Mouse (Mus musculus): Measurements from ENCODE around the gene Slc6a13. TPM values are rescaled to one million over a fixed set of nuclear protein-coding genes. Genes with fewer than 3 reads are reported as not detected.

The Slc6a13 gene
- polyA plus RNA-seq, 1 experiment, result 1.5 TPM

GRCm38 (mm10) chr6:121337770-121338518 is 37.9 kb downstream of the Slc6a13 start:
- no peaks in the 10 kb centered on the region for H3K27me3 ChIP-seq (ENCODE audit: control insufficient read depth, insufficient read depth, low read length)
- WGBS, result 32% methylated on average over 3 of the region's 3 CpGs
- TF ChIP-seq POLR2A (IDR thresholded peaks at IDR 0.05; ENCODE audit: low read depth, low read length) (no peak), CTCF (IDR thresholded peaks at IDR 0.05; ENCODE audit: extremely low read depth, insufficient read depth, insufficient read length, insufficient replicate concordance) (peak; percentile 69; the same call in 1 of the 2 replicates)
- H3K36me3 ChIP-seq (ENCODE audit: control insufficient read depth, insufficient read depth, low read length), result no peaks in the 10 kb centered on the region
- DNase-seq (ENCODE audit: low read depth in 1 of 2, low spot score in 2 of 2), result peak; percentile 64 to 66
- peaks cover 6% of the 10 kb centered on the region; the same call in 1 of the 2 replicates for H3K4me1 ChIP-seq (ENCODE audit: control insufficient read depth, insufficient read depth, insufficient read length)
- H3K4me3 ChIP-seq (ENCODE audit: extremely low read depth, insufficient read depth, insufficient read length), result no peak overlapping the region
- no peak overlapping the region for H3K27ac ChIP-seq (ENCODE audit: insufficient read depth, low read length)

GRCm38 (mm10) chr6:121338519-121338896 is 38.5 kb downstream of the Slc6a13 start:
- Histone ChIP-seq H3K4me1 (ENCODE audit: control insufficient read depth, insufficient read depth, insufficient read length) (peaks cover 6% of the 10 kb centered on the region; the same call in 1 of the 2 replicates), H3K27me3 (ENCODE audit: control insufficient read depth, insufficient read depth, low read length) (no peaks in the 10 kb centered on the region), H3K4me3 (ENCODE audit: extremely low read depth, insufficient read depth, insufficient read length) (no peak overlapping the region), H3K27ac (ENCODE audit: insufficient read depth, low read length) (no peak overlapping the region), H3K36me3 (ENCODE audit: control insufficient read depth, insufficient read depth, low read length) (no peaks in the 10 kb centered on the region)
- no peak for DNase-seq (ENCODE audit: low read depth in 1 of 2, low spot score in 2 of 2)
- 54% methylated on average over 4 of the region's 4 CpGs for WGBS
- TF ChIP-seq CTCF (IDR thresholded peaks at IDR 0.05; ENCODE audit: extremely low read depth, insufficient read depth, insufficient read length, insufficient replicate concordance) (no peak), POLR2A (IDR thresholded peaks at IDR 0.05; ENCODE audit: low read depth, low read length) (no peak)

GRCm38 (mm10) chr6:121341650-121342049 is 41.6 kb downstream of the Slc6a13 start:
- H3K36me3 ChIP-seq (ENCODE audit: control insufficient read depth, insufficient read depth, low read length), result no peaks in the 10 kb centered on the region
- TF ChIP-seq CTCF (IDR thresholded peaks at IDR 0.05; ENCODE audit: extremely low read depth, insufficient read depth, insufficient read length, insufficient replicate concordance) (no peak), POLR2A (IDR thresholded peaks at IDR 0.05; ENCODE audit: low read depth, low read length) (no peak)
- H3K4me3 ChIP-seq (ENCODE audit: extremely low read depth, insufficient read depth, insufficient read length), result no peak overlapping the region
- DNase-seq (ENCODE audit: low read depth in 1 of 2, low spot score in 2 of 2), result no peak
- no peaks in the 10 kb centered on the region for H3K27me3 ChIP-seq (ENCODE audit: control insufficient read depth, insufficient read depth, low read length)
- 10% methylated on average over 6 of the region's 6 CpGs for whole genome bisulfite sequencing
- no peak overlapping the region for H3K27ac ChIP-seq (ENCODE audit: insufficient read depth, low read length)
- 0 out of 2 replicates have a peak, but pooled peaks cover 3% of the 10 kb centered on the region for H3K4me1 ChIP-seq (ENCODE audit: control insufficient read depth, insufficient read depth, insufficient read length)

- Histone ChIP-seq H3K27ac (ENCODE audit: insufficient read depth, low read length) (no peak within 1 kb of the TSS), H3K4me1 (ENCODE audit: control insufficient read depth, insufficient read depth, insufficient read length) (0 out of 2 replicates have a peak, but pooled peaks cover 3% of the 10 kb centered on the region), H3K4me3 (ENCODE audit: extremely low read depth, insufficient read depth, insufficient read length) (no peak within 1 kb of the TSS), H3K36me3 (ENCODE audit: control insufficient read depth, insufficient read depth, low read length) (no peaks in the 10 kb centered on the region), H3K27me3 (ENCODE audit: control insufficient read depth, insufficient read depth, low read length) (no peaks in the 10 kb centered on the region)
- TF ChIP-seq POLR2A (IDR thresholded peaks at IDR 0.05; ENCODE audit: low read depth, low read length), result no peak
- 63% methylated on average over 15 of the region's 15 CpGs for WGBS
- DNase-seq (ENCODE audit: low read depth in 1 of 2, low spot score in 2 of 2), result no peak
These were observed 43.2 kb downstream of the Slc6a13 start, which contains the start of gene Slc6a12 for GRCm38 (mm10) chr6:121343026-121343770. Gene Slc6a12 (plus strand): TSS chr6:121343076.

- H3K27ac ChIP-seq (ENCODE audit: insufficient read depth, low read length), result no peak overlapping the region
- H3K36me3 ChIP-seq (ENCODE audit: control insufficient read depth, insufficient read depth, low read length), result no peaks in the 10 kb centered on the region
- no peak for TF ChIP-seq POLR2A (IDR thresholded peaks at IDR 0.05; ENCODE audit: low read depth, low read length)
- TF ChIP-seq CTCF (IDR thresholded peaks at IDR 0.05; ENCODE audit: extremely low read depth, insufficient read depth, insufficient read length, insufficient replicate concordance), result no peak
- 0 out of 2 replicates have a peak, but pooled peaks cover 3% of the 10 kb centered on the region for H3K4me1 ChIP-seq (ENCODE audit: control insufficient read depth, insufficient read depth, insufficient read length)
- no peaks in the 10 kb centered on the region for H3K27me3 ChIP-seq (ENCODE audit: control insufficient read depth, insufficient read depth, low read length)
- WGBS, result 73% methylated on average over 6 of the region's 6 CpGs
- H3K4me3 ChIP-seq (ENCODE audit: extremely low read depth, insufficient read depth, insufficient read length), result no peak overlapping the region
- no peak for DNase-seq (ENCODE audit: low read depth in 1 of 2, low spot score in 2 of 2)
These were observed 43.7 kb downstream of the Slc6a13 start for GRCm38 (mm10) chr6:121343771-121344123.

DNA sequence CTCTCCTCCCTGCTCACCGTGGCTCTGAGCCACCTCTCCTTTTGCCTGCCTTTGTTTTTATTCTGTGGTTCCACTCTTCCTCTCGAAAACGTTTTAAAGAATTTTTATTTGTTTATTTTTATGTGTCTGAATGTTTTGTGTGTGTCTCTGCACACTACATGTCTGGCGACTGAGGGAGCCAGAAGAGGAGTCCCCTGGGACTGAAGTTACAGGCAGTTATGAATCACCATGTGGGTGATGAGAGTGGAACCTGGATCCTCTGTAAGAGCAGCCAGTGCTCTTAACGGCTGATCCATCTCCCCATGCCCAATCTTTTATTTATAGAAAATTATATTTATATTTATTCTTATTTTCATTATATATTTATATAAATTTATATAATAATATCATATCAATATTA is 44.3 kb downstream of the Slc6a13 start:
- TF ChIP-seq POLR2A (IDR thresholded peaks at IDR 0.05; ENCODE audit: low read depth, low read length) (no peak), CTCF (IDR thresholded peaks at IDR 0.05; ENCODE audit: extremely low read depth, insufficient read depth, insufficient read length, insufficient replicate concordance) (no peak)
- WGBS, result 57% methylated on average over 5 of the region's 5 CpGs
- H3K4me3 ChIP-seq (ENCODE audit: extremely low read depth, insufficient read depth, insufficient read length), result no peak overlapping the region
- no peaks in the 10 kb centered on the region for H3K36me3 ChIP-seq (ENCODE audit: control insufficient read depth, insufficient read depth, low read length)
- no peak for DNase-seq (ENCODE audit: low read depth in 1 of 2, low spot score in 2 of 2)
- H3K27me3 ChIP-seq (ENCODE audit: control insufficient read depth, insufficient read depth, low read length), result no peaks in the 10 kb centered on the region
- no peak overlapping the region for H3K27ac ChIP-seq (ENCODE audit: insufficient read depth, low read length)
- H3K4me1 ChIP-seq (ENCODE audit: control insufficient read depth, insufficient read depth, insufficient read length), result 0 out of 2 replicates have a peak, but pooled peaks cover 3% of the 10 kb centered on the region

All from spleen, adult 2 months (tissue).